Mouse (Mus musculus) limb, embryonic 12.5 days (tissue): ENCODE data around the gene Dbh. TPM values are rescaled to one million over a fixed set of nuclear protein-coding genes. Genes with fewer than 3 reads are reported as not detected.
A peak's percentile ranks its signal among the peaks of the same experiment; 100 is the strongest.

Experiments
- ATAC-seq: fragments of 200-750 bp; cut with Nextera tagmentation; 2 replicates; pipeline ENCODE4 v1.8.0; 2017; ENCODE audit warnings: low read depth, moderate TSS enrichment; ENCODE audit not compliant: insufficient number of reproducible peaks, insufficient read depth, low FRiP score, low TSS enrichment
- H3K27ac ChIP-seq: fragments of 300-500 bp; sonication (generic); 2 replicates; pipeline ENCODE4 v1.5.1; 2016; ENCODE audit warnings: mild to moderate bottlenecking, moderate library complexity
- H3K27me3 ChIP-seq: fragments of 300-500 bp; sonication (generic); 2 replicates; pipeline ENCODE4 v1.6.1; 2016; ENCODE audit warnings: mild to moderate bottlenecking, moderate library complexity
- H3K36me3 ChIP-seq: fragments of 300-500 bp; sonication (generic); 2 replicates; pipeline ENCODE4 v1.6.1; 2016; ENCODE audit warnings: mild to moderate bottlenecking, moderate library complexity
- H3K4me1 ChIP-seq: fragments of 300-500 bp; sonication (generic); replicated peaks from 2 replicates; pipeline ENCODE4 v1.6.1; 2016
- H3K4me2 ChIP-seq: fragments of 300-500 bp; sonication (generic); 2 replicates; pipeline ENCODE4 v1.6.1; 2016; ENCODE audit warnings: mild to moderate bottlenecking, moderate library complexity
- H3K4me3 ChIP-seq: fragments of 300-500 bp; sonication (generic); replicated peaks from 2 replicates; pipeline ENCODE4 v1.5.1; 2016; ENCODE audit warnings: mild to moderate bottlenecking
- H3K9ac ChIP-seq: fragments of 300-500 bp; sonication (generic); replicated peaks from 2 replicates; pipeline ENCODE4 v1.6.1; 2016; ENCODE audit warnings: mild to moderate bottlenecking, moderate library complexity
- H3K9me3 ChIP-seq: fragments of 300-500 bp; sonication (generic); 2 replicates; pipeline ENCODE4 v1.6.1; 2016; ENCODE audit warnings: mild to moderate bottlenecking, moderate library complexity
- WGBS: fragments of 180-500 bp; shearing (Covaris S2); methylation state at CpG from one replicate; pipeline ENCODE4 v1.1.7; 2016; 5-methylcytosine and 5-hydroxymethylcytosine counted together
- polyA plus RNA-seq: library from polyadenylated mRNA; unstranded; fragments of >200 nt; fragmentation: Nextera tagmentation; extraction: Ambion mirVana; gene quantifications from 2 replicates; pipeline ENCODE4 v1.2.1, GENCODE M21; 2016

Dbh gene
- 0.10 and 0.25 TPM in 2 replicates for polyA plus RNA-seq

DNA sequence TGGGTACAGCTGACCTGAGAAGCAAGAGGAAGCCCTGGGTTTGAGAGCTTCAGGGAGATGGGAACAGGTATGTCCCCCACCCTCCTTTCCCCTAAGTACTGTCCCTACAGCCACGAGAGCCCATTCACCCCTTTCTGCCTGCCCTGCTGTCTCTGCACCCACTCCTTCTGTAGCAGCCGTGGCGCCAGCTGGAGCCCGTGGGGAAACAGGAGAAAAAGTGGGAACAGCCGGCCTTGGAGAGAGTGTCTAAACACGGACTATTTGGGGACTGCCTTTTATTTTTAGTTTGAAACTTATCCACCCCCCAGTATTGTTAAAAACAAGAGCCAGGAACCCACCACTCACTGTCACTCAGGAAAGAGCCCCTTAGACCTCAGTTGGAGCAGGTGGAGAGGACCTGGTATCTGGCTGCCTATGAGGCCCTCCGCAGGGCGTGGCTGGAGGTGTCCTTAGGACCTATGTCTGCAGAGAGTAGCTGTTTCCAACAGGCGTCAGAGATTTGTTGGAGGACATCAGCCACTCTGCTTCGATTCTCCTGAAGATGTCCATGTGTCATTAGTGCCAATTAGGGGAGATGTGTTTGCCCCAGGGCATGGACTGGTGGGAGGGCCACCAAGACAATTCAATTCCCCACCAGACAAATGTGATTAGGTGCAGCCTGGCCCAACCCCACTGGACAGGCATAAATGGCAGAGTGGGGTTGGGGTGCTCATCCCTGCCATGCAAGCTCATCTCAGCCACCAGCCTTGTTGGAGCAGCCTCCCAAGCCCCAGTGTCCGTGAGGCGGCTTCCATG lies at the start of gene Dbh:
Gene Dbh, plus strand, starts transcription at position 438 of the 795 bp plus-strand sequence.
- ATAC-seq, result no peak
- H3K36me3 ChIP-seq, result no peaks in the 10 kb centered on the region
- H3K27me3 ChIP-seq, result no peaks in the 10 kb centered on the region
- no peak within 1 kb of the TSS for H3K9ac ChIP-seq
- 75% methylated on average over 12 of the region's 12 CpGs for WGBS
- peaks cover 25% of the 10 kb centered on the region for H3K4me1 ChIP-seq
- H3K4me3 ChIP-seq, result no peak within 1 kb of the TSS
- no peak within 1 kb of the TSS for H3K4me2 ChIP-seq
- no peaks in the 10 kb centered on the region for H3K9me3 ChIP-seq
- H3K27ac ChIP-seq, result no peak within 1 kb of the TSS

DNA sequence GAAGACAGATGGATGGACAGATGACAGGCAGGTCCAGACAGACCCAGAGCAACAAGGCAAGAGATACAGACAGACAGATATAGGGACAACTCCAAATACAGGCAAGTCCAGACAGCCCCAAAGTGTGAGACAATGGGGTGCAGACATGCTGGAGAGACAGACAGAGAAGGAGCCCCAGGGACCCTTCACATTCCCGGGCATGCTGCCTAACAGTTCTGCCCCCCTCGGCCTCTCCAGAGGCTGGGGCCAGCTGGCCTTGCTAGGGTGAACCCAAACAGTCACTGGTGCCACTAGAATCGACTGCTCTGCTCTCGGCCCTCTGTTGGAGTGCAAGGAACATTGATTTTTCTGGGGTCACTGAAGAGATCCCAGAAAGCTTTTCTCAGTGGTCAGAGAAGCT lies 46.6 kb upstream of the Dbh start:
- H3K27ac ChIP-seq, result no peak overlapping the region
- no peak overlapping the region for H3K4me2 ChIP-seq
- ATAC-seq, result no peak
- no peaks in the 10 kb centered on the region for H3K9me3 ChIP-seq
- no peak overlapping the region for H3K4me3 ChIP-seq
- H3K4me1 ChIP-seq, result peaks cover 73% of the 10 kb centered on the region
- H3K27me3 ChIP-seq, result peaks cover 6% of the 10 kb centered on the region
- WGBS, result 51% methylated on average over 4 of the region's 4 CpGs
- no peak overlapping the region for H3K9ac ChIP-seq
- H3K36me3 ChIP-seq, result no peaks in the 10 kb centered on the region

- Histone ChIP-seq H3K27ac (peak overlapping the region; percentile 31; the same call in 1 of the 2 replicates), H3K9ac (no peak overlapping the region), H3K4me2 (no peak overlapping the region), H3K27me3 (peaks cover 6% of the 10 kb centered on the region), H3K36me3 (no peaks in the 10 kb centered on the region), H3K4me3 (no peak overlapping the region), H3K4me1 (peaks cover 69% of the 10 kb centered on the region), H3K9me3 (no peaks in the 10 kb centered on the region)
- no peak for ATAC-seq
- whole genome bisulfite sequencing, result 78% methylated on average over 2 of the region's 2 CpGs
These were observed 45.3 kb upstream of the Dbh start for GRCm38 (mm10) chr2:27119766-27120165.

DNA sequence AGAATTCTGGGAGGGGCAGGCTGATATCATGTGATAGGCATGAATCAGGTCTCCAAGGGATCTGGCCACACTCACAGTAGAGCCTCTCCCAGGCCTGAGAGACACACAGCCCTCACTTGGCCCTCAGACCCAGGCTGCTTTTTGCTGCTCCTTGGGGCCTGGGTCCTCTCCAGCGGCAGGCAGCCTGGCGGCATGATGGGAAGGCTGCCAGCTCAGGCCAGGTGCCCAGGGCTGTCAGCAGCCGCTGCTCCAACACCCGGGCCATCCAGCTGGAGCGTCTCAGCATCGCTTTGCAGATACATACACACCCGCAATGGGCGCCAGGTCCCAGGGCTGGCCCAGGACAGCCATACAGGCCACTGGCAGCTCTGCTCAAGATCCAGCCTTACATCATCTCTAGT lies 44.8 kb upstream of the Dbh start:
- ATAC-seq, result no peak
- peaks cover 68% of the 10 kb centered on the region for H3K4me1 ChIP-seq
- H3K36me3 ChIP-seq, result no peaks in the 10 kb centered on the region
- no peak overlapping the region for H3K4me2 ChIP-seq
- H3K27me3 ChIP-seq, result peaks cover 6% of the 10 kb centered on the region
- H3K9ac ChIP-seq, result no peak overlapping the region
- no peaks in the 10 kb centered on the region for H3K9me3 ChIP-seq
- no peak overlapping the region for H3K4me3 ChIP-seq
- H3K27ac ChIP-seq, result peak overlapping the region; percentile 90; the same call in 1 of the 2 replicates
- 80% methylated on average over 8 of the region's 8 CpGs for WGBS

DNA sequence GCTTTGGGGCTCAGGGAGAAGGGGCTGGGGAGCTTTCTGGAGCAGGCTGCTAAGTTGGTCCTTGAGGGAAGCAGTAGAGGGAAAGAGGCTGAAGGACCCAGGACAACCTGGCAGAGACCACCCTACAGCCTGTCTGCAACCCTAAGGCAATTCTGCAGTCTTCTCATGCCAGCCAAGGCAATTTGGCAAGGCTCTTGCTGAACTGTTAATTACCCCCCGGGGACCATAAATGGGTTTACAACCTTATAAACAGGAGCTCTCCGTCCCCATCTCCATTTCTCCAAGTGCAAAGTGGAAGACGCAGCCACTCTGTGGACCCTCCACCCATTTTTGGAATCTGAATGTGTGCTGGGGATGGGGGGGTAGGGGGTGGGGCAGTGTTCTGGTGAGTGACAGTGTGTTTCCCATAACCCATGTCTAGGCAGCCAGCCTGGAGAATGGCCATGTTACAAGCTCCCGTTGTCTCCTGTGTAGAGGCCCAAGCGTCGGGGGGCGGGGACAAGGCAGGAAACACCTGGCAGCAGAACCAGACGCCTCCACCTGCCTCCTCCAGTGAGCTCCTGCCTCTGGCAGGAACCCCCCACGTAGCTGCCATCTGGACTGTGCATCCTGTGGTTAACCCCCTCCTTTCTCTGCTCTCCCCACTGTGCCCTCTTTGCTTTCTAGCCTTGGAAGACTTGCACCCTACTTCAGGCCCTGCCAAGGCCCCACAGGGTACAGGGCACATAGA lies 43.2 kb upstream of the Dbh start:
- H3K27me3 ChIP-seq, result peaks cover 6% of the 10 kb centered on the region
- no peaks in the 10 kb centered on the region for H3K36me3 ChIP-seq
- H3K4me3 ChIP-seq, result no peak overlapping the region
- peak overlapping the region; percentile 44 for H3K4me2 ChIP-seq
- no peak overlapping the region for H3K9ac ChIP-seq
- peaks cover 73% of the 10 kb centered on the region for H3K4me1 ChIP-seq
- H3K9me3 ChIP-seq, result no peaks in the 10 kb centered on the region
- under 1% methylated on average over 9 of the region's 9 CpGs for WGBS
- peak overlapping the region; percentile 90 for H3K27ac ChIP-seq
- ATAC-seq, result peak; percentile 91

DNA sequence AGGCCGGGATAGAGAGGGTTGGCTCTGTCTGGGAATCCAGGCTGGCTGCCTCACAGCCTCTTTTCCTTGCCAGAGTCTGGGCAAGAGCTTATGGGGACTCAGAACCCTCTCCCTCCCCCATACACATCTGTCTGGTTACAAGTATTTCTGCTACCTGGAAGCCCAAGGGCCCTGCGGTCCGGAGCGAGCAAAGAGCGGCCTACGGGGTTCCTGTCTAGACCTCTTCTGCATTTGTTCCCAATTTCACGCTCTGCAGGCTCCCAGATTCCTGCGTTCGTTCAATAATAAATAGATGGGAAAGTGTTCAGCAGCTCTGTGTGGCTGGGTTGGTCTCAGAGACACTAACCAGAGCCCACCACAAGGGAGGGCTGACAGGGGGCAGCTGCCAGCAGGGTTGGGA lies 42.5 kb upstream of the Dbh start:
- no peaks in the 10 kb centered on the region for H3K36me3 ChIP-seq
- WGBS, result 15% methylated on average over 9 of the region's 9 CpGs
- no peak overlapping the region for H3K4me3 ChIP-seq
- peak overlapping the region; percentile 90 for H3K27ac ChIP-seq
- no peak overlapping the region for H3K9ac ChIP-seq
- H3K9me3 ChIP-seq, result no peaks in the 10 kb centered on the region
- peaks cover 11% of the 10 kb centered on the region for H3K27me3 ChIP-seq
- H3K4me1 ChIP-seq, result peaks cover 71% of the 10 kb centered on the region
- H3K4me2 ChIP-seq, result peak overlapping the region; percentile 44
- peak; percentile 16 for ATAC-seq

- WGBS, result 81% methylated on average over 4 of the region's 4 CpGs
- Histone ChIP-seq H3K4me2 (peak overlapping the region; percentile 44; the same call in 1 of the 2 replicates), H3K27me3 (peaks cover 16% of the 10 kb centered on the region), H3K4me3 (no peak overlapping the region), H3K36me3 (no peaks in the 10 kb centered on the region), H3K9ac (no peak overlapping the region), H3K9me3 (no peaks in the 10 kb centered on the region), H3K27ac (peak overlapping the region; percentile 90), H3K4me1 (peaks cover 70% of the 10 kb centered on the region)
- no peak for ATAC-seq
These were observed 41.9 kb upstream of the Dbh start for GRCm38 (mm10) chr2:27123121-27123520.

DNA sequence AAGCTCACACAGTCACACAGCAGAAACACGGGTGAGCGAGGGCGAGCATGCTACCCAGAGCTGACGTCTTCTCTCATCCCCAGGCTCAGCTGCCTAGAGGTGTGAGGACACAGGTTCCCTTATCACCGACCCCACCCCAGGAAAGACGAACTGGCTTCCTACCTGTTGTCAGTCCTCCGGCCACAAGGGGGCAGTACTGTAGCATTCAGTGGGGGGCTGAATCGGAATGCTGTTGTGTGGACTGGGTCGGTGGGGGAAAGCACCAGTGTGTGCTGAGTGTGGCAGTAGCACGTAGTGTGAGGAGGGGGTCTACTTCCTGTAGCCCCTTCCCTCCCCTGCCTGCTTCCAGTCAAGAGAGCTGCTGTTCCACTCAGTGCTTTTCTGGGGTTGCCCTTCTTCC lies 39.1 kb upstream of the Dbh start:
- Histone ChIP-seq H3K9me3 (no peaks in the 10 kb centered on the region), H3K4me3 (no peak overlapping the region), H3K4me1 (peaks cover 42% of the 10 kb centered on the region), H3K27me3 (peaks cover 10% of the 10 kb centered on the region; the same call in 1 of the 2 replicates), H3K27ac (no peak overlapping the region), H3K36me3 (no peaks in the 10 kb centered on the region), H3K9ac (no peak overlapping the region), H3K4me2 (no peak overlapping the region)
- WGBS, result 40% methylated on average over 10 of the region's 10 CpGs
- no peak for ATAC-seq

DNA sequence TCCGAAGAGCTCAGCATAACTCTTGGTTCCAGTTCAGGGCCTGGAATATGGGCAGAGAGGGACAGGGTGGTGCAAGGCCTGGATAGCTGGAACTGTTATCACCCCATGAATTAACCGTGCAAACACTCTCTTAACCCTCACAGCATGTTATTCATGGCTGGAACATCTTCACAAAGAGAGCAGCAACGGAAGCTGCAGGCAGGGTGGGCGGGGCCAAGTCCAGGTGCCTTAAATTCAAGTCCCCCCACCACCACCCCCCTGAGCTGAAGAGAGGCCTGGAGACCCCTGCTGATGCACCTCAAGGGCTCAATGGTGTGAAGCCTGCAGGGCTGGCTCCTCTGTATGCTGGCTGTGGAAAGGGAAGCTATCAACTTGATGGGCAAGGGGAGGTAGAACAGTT lies 38.5 kb upstream of the Dbh start:
- no peaks in the 10 kb centered on the region for H3K36me3 ChIP-seq
- peaks cover 37% of the 10 kb centered on the region for H3K4me1 ChIP-seq
- H3K9me3 ChIP-seq, result no peaks in the 10 kb centered on the region
- no peak overlapping the region for H3K27ac ChIP-seq
- no peak for ATAC-seq
- no peak overlapping the region for H3K9ac ChIP-seq
- WGBS, result 59% methylated on average over 4 of the region's 4 CpGs
- peaks cover 10% of the 10 kb centered on the region; the same call in 1 of the 2 replicates for H3K27me3 ChIP-seq
- H3K4me2 ChIP-seq, result no peak overlapping the region
- H3K4me3 ChIP-seq, result no peak overlapping the region

- Histone ChIP-seq H3K9ac (no peak overlapping the region), H3K27me3 (peaks cover 10% of the 10 kb centered on the region; the same call in 1 of the 2 replicates), H3K27ac (no peak overlapping the region), H3K4me2 (no peak overlapping the region), H3K36me3 (no peaks in the 10 kb centered on the region), H3K9me3 (no peaks in the 10 kb centered on the region), H3K4me3 (no peak overlapping the region), H3K4me1 (peaks cover 12% of the 10 kb centered on the region)
- ATAC-seq, result no peak
- WGBS, result 77% methylated on average over 3 of the region's 3 CpGs
These were observed 36.0 kb upstream of the Dbh start for GRCm38 (mm10) chr2:27128990-27129389.

DNA sequence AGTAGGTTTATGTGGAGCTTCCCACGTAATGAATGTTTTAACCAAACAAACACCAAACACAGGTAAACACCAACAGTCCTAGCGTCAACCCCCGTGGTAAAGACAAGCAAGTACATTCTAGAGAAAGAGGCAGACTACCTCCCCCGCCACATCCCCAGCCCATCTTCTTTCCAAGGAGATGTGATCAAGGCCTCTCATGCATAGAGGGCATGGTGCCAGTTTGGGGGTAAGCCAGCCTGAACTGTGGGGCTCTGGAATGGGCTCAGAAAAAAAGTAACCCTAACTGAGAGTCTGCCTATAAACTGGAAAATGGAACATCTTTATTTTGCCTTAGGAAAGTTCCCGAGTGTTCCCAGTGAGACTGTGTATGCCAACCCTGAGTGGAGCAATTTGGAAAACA lies 29.1 kb upstream of the Dbh start:
- H3K27ac ChIP-seq, result no peak overlapping the region
- no peak overlapping the region for H3K4me2 ChIP-seq
- H3K9ac ChIP-seq, result no peak overlapping the region
- H3K4me3 ChIP-seq, result no peak overlapping the region
- no peak for ATAC-seq
- no peaks in the 10 kb centered on the region for H3K36me3 ChIP-seq
- WGBS, result 80% methylated on average over 5 of the region's 5 CpGs
- H3K4me1 ChIP-seq, result no peaks in the 10 kb centered on the region
- no peaks in the 10 kb centered on the region for H3K9me3 ChIP-seq
- H3K27me3 ChIP-seq, result peaks cover 28% of the 10 kb centered on the region
